Mouse (Mus musculus) embryonic stem cell, embryonic (primary cell): ENCODE measurements at regions not wholly inside any gene's neighbourhood (a gene's known extent, or its start where the extent isn't known, plus 50 kb on each side); places are given as distances from the start of the nearest gene placed in this dataset.

Experiments used
- CTCF ChIA-PET, 4 experiments: fragments of 300-600 bp in 2 of 4; fragments of 350-600 bp in 2 of 4; sonication (Branson Sonifier 250); formaldehyde crosslinking; loops; one replicate each; lab custom pipeline; 2022; ENCODE audit warnings: inconsistent platforms in 2 of 4; lab: Charles Lee
- POLR2A ChIA-PET, 4 experiments: fragments of 300-600 bp in 2 of 4; fragments of 350-600 bp in 2 of 4; sonication (Branson Sonifier 250); formaldehyde crosslinking; loops; one replicate each; lab custom pipeline; 2022; ENCODE audit warnings: antibody characterized with exemption in 4 of 4, inconsistent platforms in 1 of 4; lab: Charles Lee

GRCm38 (mm10) chr4:124465229-124465820 lies 145.3 kb downstream of the 3100002H09Rik start:
- CTCF ChIA-PET: interaction anchor here in 1 of 4 experiments (0.6 kb wide), 1 partner anchor 493 kb away, joined by 20 read pairs; no protein-coding TSS in a partner anchor
- POLR2A ChIA-PET: no interaction called here

DNA sequence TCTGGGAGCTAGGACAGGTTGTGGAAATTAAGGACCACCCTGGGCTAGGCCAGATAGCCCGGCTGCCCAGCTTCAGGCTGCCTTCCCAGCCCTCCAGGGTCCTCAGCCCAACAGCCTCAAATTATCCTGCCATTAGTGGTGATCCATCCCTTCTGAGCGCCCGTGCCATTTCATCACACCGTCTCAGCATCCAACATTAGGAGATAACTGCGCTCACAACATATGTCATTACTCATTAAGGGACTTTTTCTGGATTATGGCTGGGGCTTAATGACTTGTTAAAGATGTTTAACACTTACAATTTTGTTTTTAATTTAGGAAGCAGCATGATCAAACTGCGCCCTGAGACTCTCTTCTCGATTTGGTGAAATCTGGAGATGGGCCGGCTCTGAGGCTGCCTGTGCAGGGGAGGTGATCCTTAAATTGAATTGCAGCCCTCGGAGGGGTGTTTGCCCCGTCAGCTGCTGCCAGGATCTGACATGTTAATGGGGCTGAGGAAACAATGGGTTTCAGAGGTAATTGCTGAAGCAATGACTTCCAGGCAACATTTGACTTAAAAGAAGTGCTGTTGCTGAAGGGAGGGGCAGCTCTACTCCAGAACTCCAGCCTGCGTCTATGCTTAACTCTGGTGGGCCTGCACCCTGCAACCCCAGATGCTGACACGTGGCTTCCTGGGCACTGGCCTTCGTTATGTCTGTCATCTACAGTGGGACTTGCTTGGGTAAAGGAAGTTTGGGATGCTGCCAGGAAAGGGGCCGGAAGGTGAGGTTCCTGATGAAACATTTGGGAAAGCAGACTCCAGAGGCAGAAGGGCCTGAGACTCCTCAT lies 154.9 kb downstream of the 3100002H09Rik start:
- CTCF ChIA-PET: interaction anchor here in 2 of 4 experiments (0.7 to 0.9 kb wide), 2 partner anchors 227 to 354 kb away, joined by 3 read pairs; no protein-coding TSS in a partner anchor

DNA sequence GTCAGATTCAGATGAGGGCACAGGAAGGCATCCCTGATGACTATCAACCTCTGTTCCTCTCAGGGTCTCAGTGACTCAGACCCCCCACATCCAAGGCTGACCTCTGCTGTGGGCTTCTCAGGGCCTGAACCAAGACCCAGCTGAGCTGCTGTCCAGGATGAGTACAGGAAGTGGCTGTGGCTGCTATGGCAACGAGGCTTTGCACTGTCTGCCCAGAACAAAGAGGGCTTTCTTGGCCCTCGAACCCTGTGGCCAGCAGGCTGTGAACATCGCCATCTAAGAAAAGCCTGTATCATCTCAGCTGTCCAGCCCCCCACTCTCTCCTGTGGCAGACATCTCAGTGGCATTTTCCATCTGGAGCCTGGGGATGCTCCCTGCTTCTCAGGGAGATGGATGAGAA lies 159.5 kb downstream of the 3100002H09Rik start:
- POLR2A ChIA-PET: interaction anchor here in 1 of 4 experiments (2.1 kb wide), 1 partner anchor 9 kb away, joined by 4 read pairs; no protein-coding TSS in a partner anchor
- CTCF ChIA-PET: interaction anchor here in 2 of 4 experiments (0.6 to 1.2 kb wide), 2 partner anchors 27 to 300 kb away, joined by 4 to 5 read pairs; no protein-coding TSS in a partner anchor

More for the DNA sequence above, 154.9 kb downstream of the 3100002H09Rik start:
- POLR2A ChIA-PET: interaction anchor here in 1 of 4 experiments (1.2 kb wide), 1 partner anchor 30 kb away, joined by 3 read pairs; no protein-coding TSS in a partner anchor

DNA sequence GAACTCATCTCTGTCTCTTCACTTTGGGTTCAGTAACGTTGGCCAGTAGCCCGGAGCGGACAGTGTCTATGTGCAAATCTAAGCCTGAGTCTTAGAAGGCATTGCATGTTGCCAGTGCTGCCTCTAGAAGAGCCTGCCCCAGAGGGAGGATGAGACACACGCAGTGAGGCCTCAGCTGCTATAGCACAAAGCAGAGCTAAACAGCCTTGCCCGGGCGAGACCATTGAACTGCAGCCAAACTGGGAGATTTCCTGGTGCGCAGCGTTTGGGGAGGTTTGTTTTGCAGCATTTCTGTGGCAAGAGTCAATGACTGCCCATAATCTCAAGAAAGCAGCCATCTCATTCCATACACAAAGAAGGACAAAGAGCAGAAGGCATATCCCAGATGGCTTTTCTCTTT lies 164.0 kb downstream of the 3100002H09Rik start:
- CTCF ChIA-PET: no interaction called here
- POLR2A ChIA-PET: no interaction called here

DNA sequence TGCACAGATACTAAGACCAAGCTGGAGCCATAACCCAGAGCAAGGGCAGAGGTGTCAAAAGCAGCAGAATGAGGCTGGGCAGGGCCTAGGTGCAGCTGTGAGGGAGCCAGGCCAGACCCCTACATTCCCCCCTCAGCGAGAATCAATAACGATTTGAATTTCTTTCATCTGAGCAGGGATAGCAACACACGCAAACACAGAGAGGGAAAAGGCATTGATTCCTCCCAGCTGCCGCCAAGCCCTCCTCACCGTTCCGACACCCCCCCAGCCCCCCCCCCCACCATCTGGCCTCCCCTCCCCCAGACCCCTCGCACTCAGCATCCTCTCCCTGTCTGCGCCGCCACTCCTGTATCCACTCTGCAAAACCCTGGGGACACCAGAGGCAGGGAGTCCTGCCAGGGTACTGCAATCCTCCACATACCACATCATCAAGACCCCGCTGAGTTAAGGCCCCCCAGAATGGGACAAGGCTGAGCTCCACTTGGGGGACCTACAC lies 166.9 kb downstream of the 3100002H09Rik start:
- ChIA-PET POLR2A (interaction anchor here in 2 of 4 experiments (0.6 to 1.9 kb wide), 3 partner anchors 10 to 214 kb away, joined by 3 to 6 read pairs (median 3); no protein-coding TSS in a partner anchor), CTCF (interaction anchor here in 2 of 4 experiments (0.6 to 0.8 kb wide), 4 partner anchors 9 to 1194 kb away, joined by 3 to 5 read pairs (median 4); no protein-coding TSS in a partner anchor)

DNA sequence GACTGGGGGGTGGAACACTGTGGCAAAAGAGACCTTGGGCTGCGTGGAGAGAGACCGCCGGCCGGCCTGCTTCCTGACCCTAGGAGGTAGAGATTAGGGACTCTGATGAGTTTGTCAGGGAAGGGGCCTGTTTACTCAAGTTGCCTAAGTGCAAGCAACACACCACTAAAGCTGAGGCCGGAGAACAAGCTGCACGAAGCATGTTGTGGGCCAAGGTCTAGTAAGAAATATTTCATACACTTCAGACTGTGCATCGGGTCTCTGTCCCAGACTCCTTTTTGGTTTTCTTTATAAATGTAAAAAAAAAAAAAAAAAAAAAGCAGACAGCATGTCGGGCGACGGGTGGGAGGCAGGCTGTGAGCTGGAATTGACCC lies 167.5 kb downstream of the 3100002H09Rik start:
- ChIA-PET POLR2A (interaction anchor here in 2 of 4 experiments (0.7 to 1.9 kb wide), 3 partner anchors 9 to 240 kb away, joined by 3 to 6 read pairs (median 3); no protein-coding TSS in a partner anchor), CTCF (interaction anchor here in 1 of 4 experiments (0.6 to 0.8 kb wide), 3 partner anchors 8 to 450 kb away, joined by 3 to 5 read pairs (median 4); no protein-coding TSS in a partner anchor)

GRCm38 (mm10) chr4:124442491-124443129 lies 168.0 kb downstream of the 3100002H09Rik start:
- ChIA-PET CTCF (interaction anchor here in 1 of 4 experiments (0.7 kb wide), 1 partner anchor 21 kb away, joined by 3 read pairs; no protein-coding TSS in a partner anchor), POLR2A (interaction anchor here in 2 of 4 experiments (0.6 to 1.9 kb wide), 6 partner anchors 9 to 443 kb away, joined by 3 to 6 read pairs (median 4); no protein-coding TSS in a partner anchor)

DNA sequence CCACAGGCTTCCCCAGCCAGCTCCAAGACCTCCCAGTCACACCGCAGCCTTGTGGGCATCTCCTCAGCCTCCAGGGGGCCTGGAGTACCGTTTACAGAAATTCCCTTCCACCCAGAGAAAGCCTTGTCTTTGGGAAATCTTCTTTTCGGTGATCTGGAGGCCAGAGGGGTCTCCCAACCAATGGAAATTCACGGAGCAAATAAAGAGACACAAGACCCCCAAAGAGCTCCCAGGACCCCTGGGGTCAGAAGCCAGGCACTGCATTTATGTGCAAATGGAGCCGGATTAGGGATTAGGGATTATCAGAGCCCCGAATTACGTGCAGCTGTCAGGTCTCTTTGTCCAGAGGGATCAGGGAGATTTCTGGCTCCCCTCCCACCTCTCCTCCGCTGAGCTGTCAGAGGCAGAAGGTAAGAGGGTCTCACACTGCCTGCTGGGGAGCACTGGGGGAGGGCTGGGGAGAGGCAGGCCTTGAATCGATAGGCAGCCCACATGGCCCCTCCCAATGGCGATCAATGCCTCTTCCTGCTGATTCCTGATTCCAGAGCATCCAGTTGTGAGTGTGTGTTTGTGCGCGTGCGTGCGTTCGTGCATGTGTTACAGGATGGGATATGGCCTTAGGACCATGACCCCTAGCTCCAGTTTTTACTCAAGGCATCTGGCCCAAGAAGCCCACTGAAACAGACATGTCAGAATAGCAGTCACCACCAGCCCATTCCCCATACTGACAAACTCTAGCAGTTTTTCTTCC lies 168.7 kb downstream of the 3100002H09Rik start:
- ChIA-PET POLR2A (interaction anchor here in 2 of 4 experiments (0.6 to 1.9 kb wide), 3 partner anchors 8 to 17 kb away, joined by 4 to 6 read pairs (median 4); no protein-coding TSS in a partner anchor), CTCF (interaction anchor here in 2 of 4 experiments (0.6 to 0.7 kb wide), 2 partner anchors 22 to 142 kb away, joined by 3 read pairs; no protein-coding TSS in a partner anchor)

GRCm38 (mm10) chr4:124435040-124435434 lies 175.6 kb downstream of the 3100002H09Rik start:
- ChIA-PET CTCF (interaction anchor here in 2 of 4 experiments (1.0 to 1.2 kb wide), 3 partner anchors 9 to 160 kb away, joined by 3 to 5 read pairs (median 3); no protein-coding TSS in a partner anchor), POLR2A (interaction anchor here in 3 of 4 experiments (0.7 to 1.6 kb wide), 5 partner anchors 17 to 236 kb away, joined by 3 to 4 read pairs (median 3); no protein-coding TSS in a partner anchor)

- ChIA-PET POLR2A (interaction anchor here (0.6 to 1.6 kb wide), 10 partner anchors 9 to 492 kb away, joined by 3 to 6 read pairs (median 3); no protein-coding TSS in a partner anchor), CTCF (interaction anchor here in 3 of 4 experiments (0.5 to 1.2 kb wide), 6 partner anchors 9 to 903 kb away, joined by 3 to 9 read pairs (median 4); no protein-coding TSS in a partner anchor)
These were observed 176.3 kb downstream of the 3100002H09Rik start for GRCm38 (mm10) chr4:124434059-124435039.

- CTCF ChIA-PET: no interaction called here
- POLR2A ChIA-PET: interaction anchor here in 1 of 4 experiments (1.3 kb wide), 1 partner anchor 10 kb away, joined by 6 read pairs; no protein-coding TSS in a partner anchor
These were observed 177.1 kb downstream of the 3100002H09Rik start for GRCm38 (mm10) chr4:124433506-124433905.

- ChIA-PET POLR2A (no interaction called here), CTCF (no interaction called here)
These were observed 179.4 kb downstream of the 3100002H09Rik start for GRCm38 (mm10) chr4:124431193-124431592.

DNA sequence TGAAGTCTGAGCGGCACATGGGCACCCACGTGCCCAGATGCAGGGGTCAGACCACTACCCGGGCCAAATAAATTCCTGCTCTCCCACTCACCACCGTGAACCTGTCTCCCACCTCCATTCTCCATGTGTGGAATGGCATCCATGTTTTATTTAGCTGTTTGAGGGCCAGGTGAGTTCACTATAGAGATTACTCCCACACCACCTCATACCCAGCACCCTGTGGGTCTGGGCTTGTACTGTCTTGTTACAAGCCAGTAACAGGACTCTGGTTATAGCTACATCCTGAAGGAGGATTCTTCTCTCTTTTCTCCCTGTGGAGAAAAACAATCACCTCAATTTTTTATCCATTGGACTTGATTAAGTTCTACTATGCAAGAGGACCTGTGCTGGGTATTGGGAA lies 181.8 kb downstream of the 3100002H09Rik start:
- CTCF ChIA-PET: interaction anchor here in 1 of 4 experiments (0.6 kb wide), 2 partner anchors 249 to 484 kb away, joined by 4 to 5 read pairs; no protein-coding TSS in a partner anchor
- POLR2A ChIA-PET: interaction anchor here in 1 of 4 experiments (0.5 kb wide), 1 partner anchor 139 kb away, joined by 3 read pairs; no protein-coding TSS in a partner anchor

- CTCF ChIA-PET: interaction anchor here in 1 of 4 experiments (1.3 kb wide), 1 partner anchor 194 kb away, joined by 3 read pairs; no protein-coding TSS in a partner anchor
- POLR2A ChIA-PET: no interaction called here
These were observed 188.2 kb downstream of the 3100002H09Rik start for GRCm38 (mm10) chr4:124422406-124422805.

- ChIA-PET POLR2A (no interaction called here), CTCF (no interaction called here)
These were observed 192.2 kb downstream of the 3100002H09Rik start for GRCm38 (mm10) chr4:124418431-124418830.

- CTCF ChIA-PET: no interaction called here
- POLR2A ChIA-PET: no interaction called here
These were observed 193.4 kb downstream of the 3100002H09Rik start for GRCm38 (mm10) chr4:124417176-124417575.
